In the genomic region with DNA sequence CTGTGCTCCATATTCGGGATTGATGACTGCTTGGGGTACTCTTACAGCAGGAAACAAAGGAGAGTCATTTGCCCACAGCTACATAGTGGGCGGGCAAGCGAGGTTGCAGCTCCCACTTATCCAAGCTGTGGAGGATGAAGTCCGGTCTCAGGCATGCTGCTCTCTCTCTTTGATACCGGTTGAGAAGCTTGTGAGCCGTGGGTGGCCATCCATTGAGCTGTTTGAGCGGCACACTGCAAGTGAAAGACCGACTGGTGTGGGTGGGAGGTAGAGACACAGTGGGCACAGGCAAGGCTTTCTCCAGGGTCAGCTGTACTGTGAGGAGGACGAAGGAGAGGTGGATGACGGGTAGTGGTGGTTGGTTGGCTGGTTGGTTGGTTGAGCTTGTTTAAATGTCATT, we compare ENCODE assay signal across 20 mouse cellular contexts. TPM values are rescaled to one million over a fixed set of nuclear protein-coding genes. Genes with fewer than 3 reads are reported as not detected.
DNase-seq lines count a peak whose midpoint lies in the region; ATAC-seq lines count a peak whose summit lies in the region.
"Had no signal": no experiment of that assay in that cellular context is flagged by ENCODE, and none has a peak within 500 bp of the region (broad histone marks: within the 10 kb centered on the region; RNA-seq: fewer than 3 reads in every experiment).

No protein-coding gene starts in this region.

- H3K27me3 ChIP-seq in heart, embryonic 10.5 days (ENCODE audit: insufficient read depth, poor library complexity, severe bottlenecking), result no peaks in the 10 kb centered on the region
- H3K27me3 ChIP-seq: embryonic facial prominence, embryonic 12.5 days; embryonic facial prominence, embryonic 15.5 days; hindbrain, embryonic 12.5 days; hindbrain, embryonic 15.5 days had no signal

- H3K4me1 ChIP-seq in heart, embryonic 10.5 days, result peaks cover 16% of the 10 kb centered on the region

- WGBS in heart, embryonic 10.5 days, result 91% methylated on average over 10 of the region's 10 CpGs

- H3K27ac ChIP-seq in heart, embryonic 10.5 days, result no peak overlapping the region
- H3K27ac ChIP-seq: embryonic facial prominence, embryonic 12.5 days; embryonic facial prominence, embryonic 15.5 days; heart, adult 2 months; hindbrain, embryonic 12.5 days; hindbrain, embryonic 15.5 days had no signal

- H3K36me3 ChIP-seq in heart, embryonic 10.5 days, result peaks cover 6% of the 10 kb centered on the region; the same call in 1 of the 2 replicates
- H3K36me3 ChIP-seq: embryonic facial prominence, embryonic 12.5 days; embryonic facial prominence, embryonic 15.5 days; hindbrain, embryonic 12.5 days; hindbrain, embryonic 15.5 days had no signal

- H3K4me3 ChIP-seq in heart, embryonic 10.5 days, result no peak overlapping the region
- H3K4me3 ChIP-seq: embryonic facial prominence, embryonic 12.5 days; embryonic facial prominence, embryonic 15.5 days; heart, adult 2 months; hindbrain, embryonic 12.5 days; hindbrain, embryonic 15.5 days had no signal

- ATAC-seq in monocyte, adult 5-6 weeks (replicated peaks; ENCODE audit: insufficient number of reproducible peaks, low FRiP score, low TSS enrichment, poor library complexity, severe bottlenecking), result 0 out of 2 replicates have a peak, but pooled peaks have one; percentile 22
- ATAC-seq: CD4-positive, CD25-positive, alpha-beta regulatory T cell, adult 4 months; forebrain, embryonic 14.5 days; forebrain, postnatal 0 days had no signal

- peak; percentile 86 for DNase-seq in heart, adult 11 months
- no peak for DNase-seq in heart, embryonic 10.5 days (ENCODE audit: low spot score)
- DNase-seq in right cerebral cortex, adult 2 months (ENCODE audit: low spot score in 2 of 2), result peak; percentile 60 to 61
- DNase-seq in right cerebral cortex, postnatal 4 days, result no peak
- DNase-seq in embryo, embryonic 11 days, result no peak
- DNase-seq: adrenal gland, adult 2 months; adrenal gland, postnatal 14 days; cerebellum, adult 18-20 months; cerebellum, adult 9-10 months; cerebellum, postnatal 14 days; forebrain, postnatal 0 days; gastrocnemius, postnatal 25 days had no signal

- H3K9me3 ChIP-seq in heart, embryonic 10.5 days, result no peaks in the 10 kb centered on the region
- H3K9me3 ChIP-seq: embryonic facial prominence, embryonic 12.5 days; embryonic facial prominence, embryonic 15.5 days; hindbrain, embryonic 12.5 days; hindbrain, embryonic 15.5 days had no signal

RNA-seq across cellular contexts. Expression of gene Arfgef2, which starts 5.4 kb away (rescaled TPM):
- polyA plus RNA-seq in heart, embryonic 10.5 days (2016; fragmentation: Nextera tagmentation; extraction: Ambion mirVana), result 6.3 and 8.2 TPM in 2 replicates
- total RNA-seq in monocyte, adult 5-6 weeks (2017), result 17.1 to 25.1 TPM (median 24.6 TPM) in 3 replicates

RNA-seq across cellular contexts. Expression of gene Trp53rkb, which starts 18.5 kb away (rescaled TPM):
- 8.0 and 13.3 TPM in 2 replicates for polyA plus RNA-seq in heart, embryonic 10.5 days (2016; fragmentation: Nextera tagmentation; extraction: Ambion mirVana)
- total RNA-seq in monocyte, adult 5-6 weeks (2017), result 1.6 to 13.4 TPM (median 3.3 TPM) in 3 replicates

Comparison
In these comparisons a context has a peak if more than half of its experiments do, and no peak if none do; other contexts are left out.
1. DNase-seq: peak in heart, adult 11 months (single experiment) and right cerebral cortex, adult 2 months (2 of 2); none in heart, embryonic 10.5 days (single experiment), right cerebral cortex, postnatal 4 days (single experiment) and embryo, embryonic 11 days (single experiment).